Mouse (Mus musculus) heart, postnatal 4 days (tissue): ENCODE data around the gene Unc5a. TPM values are rescaled to one million over a fixed set of nuclear protein-coding genes. Genes with fewer than 3 reads are reported as not detected.

ENCODE experiments used
- DNase-seq: peaks from one replicate; pipeline ENCODE4 v3.0.0; 2021
- total RNA-seq, 2 experiments: library from RNA; stranded (reverse); gene quantifications; 2 replicates each; pipeline ENCODE4 v1.2.3; 2021

Gene Unc5a
- total RNA-seq, 2 experiments from 2014 or later = 1.3 to 1.4 TPM

DNA sequence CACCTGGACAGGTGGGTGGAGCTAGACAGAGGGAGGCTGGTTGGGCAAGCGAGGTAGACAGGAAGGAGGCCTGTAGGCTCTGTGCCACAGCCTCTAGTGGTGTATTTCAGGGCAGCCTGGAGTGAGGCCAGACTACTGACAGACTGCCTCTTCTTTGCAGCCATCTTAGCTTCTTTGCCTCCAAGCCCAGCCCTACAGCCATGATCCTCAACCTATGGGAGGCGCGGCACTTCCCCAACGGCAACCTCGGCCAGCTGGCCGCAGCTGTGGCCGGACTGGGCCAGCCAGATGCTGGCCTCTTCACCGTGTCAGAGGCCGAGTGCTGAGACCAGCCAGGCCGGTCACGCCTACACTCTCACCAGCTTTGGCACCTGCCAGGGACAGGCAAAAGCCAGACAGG, 55.4 kb downstream of the Unc5a start:
- DNase-seq = peak; percentile 53

DNA sequence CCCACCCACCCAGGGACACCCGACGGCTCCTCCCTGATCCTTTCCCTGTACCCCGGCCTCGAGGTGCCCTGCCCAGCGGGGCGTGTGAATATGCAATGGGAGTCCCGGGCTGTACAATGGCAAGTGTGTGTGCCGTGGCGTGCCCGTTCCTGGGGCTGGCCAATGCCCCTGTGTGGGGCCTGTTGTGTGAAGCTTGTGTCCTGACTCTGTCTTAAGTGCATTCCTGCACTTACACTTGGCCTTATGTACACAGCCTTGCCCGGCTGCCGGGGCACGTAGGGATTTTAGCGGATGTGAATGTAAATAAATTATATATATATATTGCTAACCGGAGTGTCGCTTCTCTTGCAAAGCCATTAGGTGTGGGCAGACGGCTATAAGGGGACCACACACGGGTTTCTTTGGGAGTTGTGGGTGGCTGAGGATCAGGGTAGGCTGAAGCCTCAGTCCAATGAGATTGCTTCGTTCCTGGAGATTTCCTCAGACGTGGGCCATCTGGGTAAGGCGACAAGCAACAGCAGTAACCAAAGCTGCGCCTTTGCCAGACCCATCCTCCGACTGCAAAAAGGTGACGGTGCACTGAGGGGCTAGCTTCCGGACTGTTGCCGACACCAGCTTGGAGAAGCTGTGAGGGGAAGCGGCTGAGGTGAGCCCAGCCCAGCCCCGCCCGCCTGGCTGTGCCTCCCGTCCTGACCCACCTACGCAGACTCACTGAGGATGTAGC, 56.6 kb downstream of the Unc5a start:
- no peak for DNase-seq

DNA sequence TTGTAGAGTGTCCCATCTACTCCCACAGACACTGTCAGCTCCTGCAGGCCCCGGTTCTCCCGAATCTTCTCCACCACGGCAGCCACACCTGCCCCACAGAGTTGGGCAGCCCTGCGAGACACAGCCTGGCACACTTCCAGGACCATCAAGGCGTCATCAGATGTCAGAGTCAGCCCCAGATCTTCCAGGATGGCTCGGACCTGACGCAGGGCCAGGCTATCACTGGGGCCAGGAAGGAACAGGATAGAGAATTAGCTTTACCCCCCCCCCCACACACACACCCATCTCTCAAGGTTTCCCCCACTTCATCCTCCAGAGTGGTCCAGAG, 57.2 kb downstream of the Unc5a start:
- DNase-seq = no peak

DNA sequence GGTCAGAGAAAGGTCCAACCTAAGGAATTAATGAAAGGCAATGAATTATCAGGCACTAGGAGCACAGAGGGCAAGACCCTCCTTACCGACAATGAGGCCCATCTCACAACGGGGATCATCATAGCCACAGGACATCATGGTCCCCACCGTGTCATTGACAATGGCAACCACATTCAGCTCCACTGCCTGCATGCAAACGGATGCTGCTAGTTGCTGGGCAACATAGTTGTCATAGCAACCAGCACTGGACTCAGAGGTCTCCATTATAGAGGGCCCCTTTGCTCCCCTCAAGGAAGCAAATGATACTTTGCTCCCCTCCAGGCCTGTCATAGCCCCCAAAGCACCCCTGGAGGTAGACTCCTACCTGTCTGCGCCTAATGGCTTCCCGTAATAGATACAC, 59.4 kb downstream of the Unc5a start:
- no peak for DNase-seq

DNA sequence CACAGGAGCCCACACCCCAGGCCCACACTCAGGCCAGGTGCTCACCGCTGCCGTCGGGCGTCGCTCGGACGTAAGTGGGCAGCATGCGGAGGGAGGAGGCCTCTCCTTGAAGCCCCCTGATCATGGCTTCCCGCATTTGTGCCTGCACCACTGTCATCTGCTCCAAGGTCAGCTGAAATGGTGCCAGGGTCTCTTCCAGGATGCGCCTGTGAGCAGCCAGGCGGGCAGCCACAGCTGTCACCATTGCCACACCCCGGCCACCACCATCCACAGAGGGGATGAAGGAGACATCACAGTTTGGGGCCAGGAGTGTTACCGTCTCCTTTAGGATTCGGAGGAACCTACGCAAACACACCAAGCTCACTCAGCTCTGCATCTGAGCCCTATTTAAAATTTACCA, 61.9 kb downstream of the Unc5a start:
- DNase-seq = no peak

DNA sequence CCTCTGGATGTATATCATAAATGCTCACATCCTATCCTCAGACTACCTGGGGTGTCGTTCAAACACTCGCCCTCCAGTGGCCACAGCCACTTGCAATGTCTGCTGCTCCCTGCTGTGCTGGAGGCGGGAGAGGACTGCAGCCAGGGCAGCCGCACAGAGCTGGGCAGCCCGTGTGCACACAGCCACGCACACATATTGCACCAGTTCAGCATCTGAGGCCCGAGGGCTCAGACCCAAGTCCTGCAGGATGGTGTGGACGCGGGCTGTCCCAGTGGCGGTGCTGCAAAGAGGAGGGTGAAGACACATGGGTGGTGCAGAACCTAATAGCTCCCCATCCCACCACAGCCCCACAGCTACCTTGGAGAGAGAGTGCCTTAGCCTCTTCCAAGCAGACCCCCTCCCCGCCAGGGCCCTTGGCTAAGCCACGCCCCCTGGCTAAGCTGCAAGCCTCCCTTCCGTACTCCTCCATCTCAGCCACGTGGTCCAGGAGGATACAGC, 62.8 kb downstream of the Unc5a start:
- no peak for DNase-seq

DNA sequence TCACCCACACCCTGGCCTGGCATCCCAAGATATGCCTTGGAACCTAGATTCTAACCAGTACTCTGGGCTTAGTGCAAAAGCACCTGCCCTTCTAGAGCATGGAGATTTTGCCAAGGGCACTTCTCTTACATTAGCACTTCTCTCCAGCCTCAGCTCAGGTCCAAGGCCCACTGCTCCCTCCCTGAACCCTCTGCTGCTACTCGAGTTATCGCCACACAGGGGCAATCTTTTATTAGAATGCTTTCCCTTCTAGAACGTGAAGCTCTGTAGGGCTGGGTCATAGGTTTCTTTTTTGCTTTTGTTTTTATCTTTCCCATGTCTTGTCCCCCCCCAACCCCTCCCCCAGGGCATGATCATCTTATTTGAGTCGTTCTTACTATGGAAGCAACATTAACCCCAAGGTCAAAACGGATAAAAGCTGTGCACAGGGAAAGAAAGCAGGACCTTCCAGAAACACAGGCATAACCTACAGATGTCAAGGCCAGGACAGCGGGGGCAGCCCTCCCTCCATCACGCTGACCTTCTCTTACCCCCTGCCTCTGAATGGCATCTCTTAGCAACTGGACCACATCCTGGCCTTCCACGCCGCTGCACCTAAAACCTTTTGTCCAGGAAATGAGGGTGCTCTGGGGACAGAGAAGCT, 64.6 kb downstream of the Unc5a start:
- DNase-seq = no peak

DNA sequence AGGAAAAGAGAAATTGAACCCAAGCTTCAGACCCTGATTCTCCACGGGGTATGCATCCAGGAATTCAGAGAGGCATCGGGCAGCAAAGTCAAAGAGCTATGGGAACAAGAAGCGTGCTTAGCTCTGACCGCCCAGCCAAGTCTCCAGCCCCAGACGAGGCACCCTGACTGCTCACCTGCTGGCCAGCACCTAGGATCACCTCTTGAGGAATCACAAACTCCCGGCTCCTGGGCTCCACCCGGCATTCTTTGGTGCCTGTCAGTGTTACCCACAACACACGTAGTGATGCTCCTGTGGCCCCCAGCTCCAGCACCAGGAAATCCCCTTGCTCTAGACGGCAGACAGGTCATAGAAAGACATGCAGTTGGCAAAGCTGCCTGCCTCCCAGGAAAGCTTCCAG, 65.2 kb downstream of the Unc5a start:
- DNase-seq = no peak

DNA sequence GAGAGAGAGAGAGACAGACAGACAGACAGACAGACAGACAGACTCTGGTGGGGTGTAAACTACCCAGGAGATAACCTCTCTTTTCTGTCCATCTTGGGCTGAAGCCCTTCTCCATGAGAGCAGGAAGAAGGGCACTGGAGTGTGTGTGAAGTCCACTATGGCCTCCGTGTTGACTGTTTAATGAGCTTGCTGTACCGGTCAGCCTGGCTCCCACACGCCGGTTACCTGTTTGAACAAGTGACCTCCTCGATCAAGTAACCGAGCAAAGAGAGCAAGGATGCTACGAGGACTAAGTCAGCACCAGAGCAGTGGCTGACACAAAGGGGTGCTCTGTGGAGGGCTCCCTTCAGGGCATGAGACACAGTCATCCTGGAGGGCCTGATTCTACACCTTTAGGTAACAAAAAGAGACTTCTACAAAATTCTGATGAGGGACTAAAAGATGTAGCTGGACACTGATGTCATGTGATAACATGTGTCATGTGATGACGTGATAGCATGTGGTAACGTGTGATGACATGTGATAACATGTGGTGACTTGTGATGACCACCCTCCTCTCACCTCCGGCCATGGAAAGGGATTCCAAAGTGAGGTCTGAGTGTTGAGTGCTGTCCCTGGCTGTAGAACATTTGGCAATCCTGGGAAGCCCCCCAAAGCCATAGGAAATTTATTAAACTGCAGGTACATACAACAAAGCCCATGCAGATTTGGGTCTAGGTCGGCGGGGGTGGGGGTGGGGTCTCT, 68.1 kb downstream of the Unc5a start:
- DNase-seq = no peak

DNA sequence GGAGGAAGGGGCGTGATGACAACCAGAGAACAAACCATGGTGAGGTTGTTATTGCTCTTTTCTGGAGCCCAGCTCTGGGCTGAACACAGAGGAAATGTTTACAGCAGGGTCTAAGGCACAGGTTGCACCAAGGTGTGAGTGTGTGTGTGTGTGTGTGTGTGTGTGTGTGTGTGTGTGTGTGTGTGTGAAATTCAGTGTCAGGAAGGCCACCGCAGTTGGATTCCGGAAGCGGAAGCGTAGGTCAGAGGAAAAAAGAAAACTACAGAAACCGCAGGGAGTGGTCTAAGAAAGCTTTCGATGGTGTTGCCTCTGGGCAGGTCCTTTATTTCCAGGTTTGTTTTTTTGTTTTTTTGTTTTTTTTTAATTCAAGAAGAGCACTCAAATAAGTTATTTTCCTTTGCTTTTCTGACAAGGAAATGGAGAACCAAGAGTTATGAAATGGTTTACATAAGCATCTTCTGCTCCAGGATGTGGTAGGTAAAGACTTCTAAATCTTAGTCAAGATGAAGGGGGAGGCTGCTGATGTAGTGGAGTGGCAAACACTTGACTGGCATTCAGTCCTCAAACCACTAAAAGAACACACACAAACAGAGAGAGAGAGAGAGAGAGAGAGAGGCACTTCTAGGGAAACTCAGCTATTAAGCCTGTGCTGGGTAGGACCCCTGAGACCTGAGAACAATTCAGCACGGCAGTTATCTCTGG, 68.8 kb downstream of the Unc5a start:
- DNase-seq = no peak

DNA sequence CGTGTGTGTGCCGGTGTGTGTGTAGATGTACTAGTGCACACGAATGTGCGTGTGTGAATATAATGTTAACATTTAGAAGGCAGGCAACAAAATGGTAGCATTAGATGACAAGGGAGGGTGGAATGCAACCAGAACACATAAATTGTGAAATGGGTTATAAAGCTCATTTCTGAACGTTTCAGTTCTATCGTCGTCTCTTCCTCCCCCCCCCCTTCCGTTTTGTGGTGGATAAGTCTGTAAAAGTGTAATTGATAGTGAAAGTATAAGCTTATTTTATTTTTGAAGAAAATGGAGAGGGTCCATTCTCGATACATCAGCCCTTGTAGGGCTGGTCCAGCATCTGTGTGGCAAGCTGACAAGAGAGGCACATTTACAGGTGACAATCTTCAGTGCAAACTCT, 69.5 kb downstream of the Unc5a start:
- DNase-seq = no peak

DNA sequence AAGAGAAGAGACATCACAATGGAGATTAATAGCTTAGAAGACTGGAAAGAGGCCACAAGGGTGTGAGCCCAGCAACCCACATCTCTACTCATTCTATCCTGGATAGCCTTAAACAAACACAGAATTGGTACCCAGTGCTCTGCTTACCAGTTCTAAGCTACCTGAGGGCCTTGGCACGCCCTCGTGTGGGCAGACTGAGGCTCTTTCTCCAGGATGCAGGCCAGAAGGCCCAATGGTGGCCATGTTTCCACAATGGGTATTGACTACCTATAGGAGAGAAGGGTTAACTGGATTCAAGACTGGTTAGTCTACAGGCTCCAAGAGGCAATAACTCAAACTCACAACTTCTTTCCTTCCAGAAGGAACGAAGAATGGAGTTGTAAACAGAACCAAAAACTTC, 70.0 kb downstream of the Unc5a start:
- no peak for DNase-seq

DNA sequence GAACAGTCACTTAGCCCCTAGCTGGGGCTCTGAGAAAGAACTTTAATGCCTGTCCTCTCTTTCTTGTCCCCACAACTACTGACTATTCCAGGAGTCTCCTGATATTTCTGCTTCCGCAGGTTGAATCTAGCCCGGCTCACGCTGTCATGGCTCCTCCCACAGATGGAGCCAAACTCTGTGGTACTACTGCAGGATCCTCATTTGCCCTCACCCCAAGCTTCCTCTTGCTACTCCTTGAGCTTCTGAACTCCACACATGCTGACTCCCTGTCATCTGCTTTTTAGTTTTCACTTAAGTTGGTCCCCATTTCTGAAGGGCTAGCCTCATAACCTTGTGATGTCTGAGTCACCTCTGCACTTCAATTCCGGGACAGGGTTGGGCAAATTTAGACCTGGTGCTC, 70.8 kb downstream of the Unc5a start:
- no peak for DNase-seq

DNA sequence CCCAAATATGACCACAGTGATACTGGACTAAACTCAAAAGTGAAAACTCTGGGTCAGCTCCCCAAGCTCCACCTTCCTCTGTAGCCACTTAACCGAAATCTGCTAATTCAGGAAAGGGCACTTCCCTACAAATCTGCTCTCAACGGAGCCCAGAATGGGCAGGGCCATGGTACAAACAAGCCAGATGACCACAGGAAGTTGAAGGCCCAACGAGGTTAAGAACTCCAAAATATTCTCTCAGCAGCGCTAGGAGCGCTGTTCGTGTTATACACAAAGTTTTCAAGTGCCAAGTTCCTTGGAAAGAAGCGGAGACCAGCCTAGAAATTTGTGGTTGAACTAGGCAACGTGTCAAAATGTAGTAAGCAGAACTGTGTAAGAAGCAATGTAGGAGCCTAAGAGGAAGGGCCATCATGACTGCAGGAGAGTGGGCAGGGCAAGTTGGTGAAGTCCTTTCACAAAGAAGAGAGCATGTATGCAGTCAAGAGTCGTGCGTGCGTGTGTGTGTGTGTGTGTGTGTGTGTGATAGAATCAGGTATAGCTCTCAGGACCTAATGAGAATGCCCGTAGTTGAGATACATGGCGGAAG, 72.1 kb downstream of the Unc5a start, which contains the start of gene Hk3:
Gene Hk3 (minus strand): TSS at position 192 of the 586 bp plus-strand sequence.
- DNase-seq = no peak

DNA sequence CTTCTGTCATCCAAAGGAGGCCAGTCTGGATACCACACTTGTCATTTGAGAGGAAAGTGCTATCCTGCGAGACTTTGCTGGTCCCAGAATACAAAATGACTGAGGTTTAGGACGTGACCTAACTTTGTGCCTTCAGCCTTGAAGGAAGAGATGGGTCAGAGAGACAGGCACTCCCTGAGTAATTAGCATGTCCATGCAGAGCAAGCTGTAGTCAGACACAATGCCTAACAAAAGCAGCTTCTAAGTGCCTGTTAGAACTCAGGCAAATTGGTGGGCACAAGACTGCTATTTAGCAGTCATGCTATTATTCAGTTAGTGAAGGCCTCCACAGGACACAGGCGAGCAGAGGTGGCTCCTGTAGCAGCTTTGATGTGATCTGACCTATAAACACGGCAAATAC, 73.0 kb downstream of the Unc5a start:
- no peak for DNase-seq

DNA sequence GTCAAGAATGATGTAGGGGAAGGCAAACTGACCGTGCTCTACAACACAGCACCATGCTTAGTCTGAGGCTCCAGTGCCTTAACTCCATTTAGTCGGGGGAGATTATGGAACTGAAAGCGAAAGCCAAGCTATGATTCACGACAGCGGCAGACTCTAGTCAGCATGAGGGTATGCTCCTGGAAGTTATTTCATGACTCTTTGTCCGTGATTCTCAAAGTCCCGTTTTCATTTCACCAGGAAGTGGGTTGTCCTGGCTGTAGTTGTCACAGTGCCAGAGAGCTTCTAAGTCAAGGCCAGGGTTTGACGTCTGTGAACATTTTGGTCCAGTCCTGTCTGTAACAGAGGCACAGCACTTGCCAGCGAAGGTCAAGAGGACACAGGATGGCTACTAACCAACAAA, 73.5 kb downstream of the Unc5a start:
- no peak for DNase-seq

DNA sequence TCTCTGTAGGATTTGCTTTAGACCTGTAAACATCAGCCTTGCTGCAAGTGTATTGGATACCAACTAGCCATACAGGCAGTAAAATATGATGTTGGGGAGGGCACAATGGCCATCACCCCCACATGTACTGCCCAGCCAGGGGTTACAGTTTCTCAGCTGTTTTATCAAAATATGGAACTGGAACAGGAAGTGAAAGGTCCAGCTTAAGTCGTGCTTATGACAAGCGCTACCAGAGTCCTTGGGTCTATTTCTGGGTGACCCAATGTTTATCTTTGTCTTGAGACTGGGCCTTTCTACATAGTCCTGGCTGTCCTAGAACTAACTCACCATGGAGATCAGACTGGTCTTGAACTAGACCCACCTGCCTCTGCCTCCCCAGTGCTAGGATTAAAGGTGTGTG, 75.0 kb downstream of the Unc5a start:
- DNase-seq = no peak

DNA sequence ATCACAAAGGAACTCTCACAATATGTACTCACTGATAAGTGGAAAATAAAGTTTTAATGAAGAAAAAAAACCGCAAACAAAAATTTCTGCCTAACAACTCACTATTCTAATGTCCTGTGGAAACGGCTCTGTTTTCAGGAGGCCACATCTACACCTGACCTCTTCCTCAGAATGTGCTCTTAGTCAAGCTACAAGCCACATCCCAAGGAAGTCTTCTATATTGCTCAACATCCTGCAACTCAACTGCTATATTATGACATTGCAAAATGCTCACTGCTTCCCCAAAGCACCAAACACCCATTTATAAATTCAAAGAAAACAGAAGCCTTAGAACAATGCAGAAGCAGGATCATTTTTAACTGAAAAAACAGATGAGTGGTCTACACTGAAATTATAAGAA, 90.8 kb downstream of the Unc5a start:
- no peak for DNase-seq

DNA sequence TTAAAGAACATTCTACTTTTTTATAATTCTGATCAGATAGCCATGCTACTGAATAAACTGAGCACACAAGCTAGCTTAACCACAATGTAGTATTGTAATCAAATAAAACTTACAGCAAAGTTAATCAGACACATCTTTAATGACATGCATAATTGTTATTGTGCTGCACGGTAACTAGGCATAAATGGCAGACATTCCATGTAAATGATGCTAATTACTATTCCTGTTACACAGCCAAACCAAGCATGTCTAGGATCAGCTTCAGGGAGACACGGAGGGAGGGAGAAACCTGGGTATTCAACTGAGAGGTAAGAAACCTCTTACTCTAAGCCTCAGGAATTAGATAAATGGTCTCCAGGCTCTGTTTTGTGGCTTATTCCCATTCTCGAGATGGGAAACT, 98.5 kb downstream of the Unc5a start:
- no peak for DNase-seq
